Mouse (Mus musculus) left cerebral cortex, adult 18-20 months (tissue): ENCODE measurements around the gene Hist1h2bp. TPM values are rescaled to one million over a fixed set of nuclear protein-coding genes. Genes with fewer than 3 reads are reported as not detected.
A peak's percentile ranks its signal among the peaks of the same experiment; 100 is the strongest.
"Not testable (repeated sequence)": the region's sequence is repeated elsewhere in the genome, so short reads cannot be mapped to it uniquely, and the experiment has no call there.

ENCODE experiments used
- DNase-seq, 2 experiments: peaks; one replicate each; pipeline ENCODE4 v3.0.0; 2021 to 2022; ENCODE audit warnings: low spot score in 2 of 2, mixed read lengths in 1 of 2
- total RNA-seq, 2 experiments: library from RNA; stranded (reverse); gene quantifications; 2 replicates each; pipeline ENCODE4 v1.2.3; 2021

Hist1h2bp gene
- total RNA-seq, 2 experiments from 2014 or later = 4.1 to 7.0 TPM

GRCm38 (mm10) chr13:21783255-21783617 is 4.0 kb upstream of the Hist1h2bp start, which contains the start of gene Hist1h3i:
Gene Hist1h3i, minus strand, starts transcription at chr13:21783370.
- DNase-seq = peak; percentile 60 to 62

- DNase-seq = no peak
Measured at GRCm38 (mm10) chr13:21783734-21784161, 3.5 kb upstream of the Hist1h2bp start.

- no peak for DNase-seq
Measured at GRCm38 (mm10) chr13:21784311-21784710, 3.0 kb upstream of the Hist1h2bp start.

GRCm38 (mm10) chr13:21786189-21786898 is 917 bp upstream of the Hist1h2bp start:
- no peak for DNase-seq

GRCm38 (mm10) chr13:21787760-21788593 is 716 bp downstream of the Hist1h2bp start:
- DNase-seq = no peak

- DNase-seq = no peak
Measured at GRCm38 (mm10) chr13:21789925-21790324, 2.7 kb downstream of the Hist1h2bp start.

GRCm38 (mm10) chr13:21790601-21791283 is 3.5 kb downstream of the Hist1h2bp start:
- no peak for DNase-seq

- no peak for DNase-seq
Measured at GRCm38 (mm10) chr13:21795584-21795983, 8.3 kb downstream of the Hist1h2bp start.

- not testable (repeated sequence) for DNase-seq
Measured at GRCm38 (mm10) chr13:21797163-21797562, 9.9 kb downstream of the Hist1h2bp start.

GRCm38 (mm10) chr13:21803058-21803457 is 15.8 kb downstream of the Hist1h2bp start:
- DNase-seq = not testable (repeated sequence)

- not testable (repeated sequence) for DNase-seq
Measured at GRCm38 (mm10) chr13:21810073-21810472, 22.8 kb downstream of the Hist1h2bp start, which contains the start of the genes Hist1h2bq and Hist1h2ao. Gene Hist1h2bq, minus strand, starts transcription at chr13:21810197. Gene Hist1h2ao, plus strand, starts transcription at chr13:21810465.

GRCm38 (mm10) chr13:21811074-21811473 is 23.8 kb downstream of the Hist1h2bp start:
- not testable (repeated sequence) for DNase-seq

- DNase-seq = peak; percentile 31 to 41
Measured at GRCm38 (mm10) chr13:21811539-21811938, 24.3 kb downstream of the Hist1h2bp start, which contains the start of gene Hist1h4m. Gene Hist1h4m, plus strand, starts transcription at chr13:21811746.

GRCm38 (mm10) chr13:21812092-21812491 is 24.8 kb downstream of the Hist1h2bp start:
- DNase-seq = not testable (repeated sequence)

GRCm38 (mm10) chr13:21820082-21820890 is 33.0 kb downstream of the Hist1h2bp start:
- DNase-seq = not testable (repeated sequence)

GRCm38 (mm10) chr13:21828511-21828910 is 41.2 kb downstream of the Hist1h2bp start:
- DNase-seq = no peak

- no peak for DNase-seq
Measured at GRCm38 (mm10) chr13:21830344-21830743, 43.1 kb downstream of the Hist1h2bp start.

- DNase-seq = peak in 1 of 2 experiments; percentile 32
Measured at GRCm38 (mm10) chr13:21831418-21832394, 44.4 kb downstream of the Hist1h2bp start, which contains the start of gene Hist1h4n. Gene Hist1h4n, minus strand, starts transcription at chr13:21832196.

GRCm38 (mm10) chr13:21833461-21833860 is 46.2 kb downstream of the Hist1h2bp start, which contains the start of the genes Hist1h2ap and Hist1h2br:
Gene Hist1h2ap, minus strand, starts transcription at chr13:21833507.
Gene Hist1h2br, plus strand, starts transcription at chr13:21833743.
- DNase-seq = not testable (repeated sequence)
